Mouse (Mus musculus) gastrocnemius, adult 2 months (tissue): Measurements from ENCODE around the gene Gmip. TPM values are rescaled to one million over a fixed set of nuclear protein-coding genes. Genes with fewer than 3 reads are reported as not detected.

Experiments used
- DNase-seq: peaks from one replicate; pipeline ENCODE4 v3.0.0; 2022
- H3K27ac ChIP-seq: fragments of 200-600 bp; 2 replicates; pipeline ENCODE4 v1.8.1; 2022; ENCODE audit warnings: mild to moderate bottlenecking
- H3K4me3 ChIP-seq: fragments of 200-600 bp; 2 replicates; pipeline ENCODE4 v1.8.1; 2022; ENCODE audit warnings: mild to moderate bottlenecking, moderate library complexity
- CTCF ChIP-seq: fragments of 200-600 bp; IDR thresholded peaks from 2 replicates; pipeline ENCODE4 v1.8.1; 2022; ENCODE audit warnings: antibody characterized with exemption, mild to moderate bottlenecking, moderate library complexity
- intact Hi-C: fragments of 180-260 bp; cut with DNase I; formaldehyde crosslinking; loops from one replicate; pipeline ENCODE4 v1.15.1; 2025
- total RNA-seq, 2 experiments: library from RNA; stranded (reverse); gene quantifications; 2 replicates each; pipeline ENCODE4 v1.2.3; 2021

Gmip gene
- total RNA-seq, 2 experiments from 2014 or later = 3.8 to 5.3 TPM

DNA sequence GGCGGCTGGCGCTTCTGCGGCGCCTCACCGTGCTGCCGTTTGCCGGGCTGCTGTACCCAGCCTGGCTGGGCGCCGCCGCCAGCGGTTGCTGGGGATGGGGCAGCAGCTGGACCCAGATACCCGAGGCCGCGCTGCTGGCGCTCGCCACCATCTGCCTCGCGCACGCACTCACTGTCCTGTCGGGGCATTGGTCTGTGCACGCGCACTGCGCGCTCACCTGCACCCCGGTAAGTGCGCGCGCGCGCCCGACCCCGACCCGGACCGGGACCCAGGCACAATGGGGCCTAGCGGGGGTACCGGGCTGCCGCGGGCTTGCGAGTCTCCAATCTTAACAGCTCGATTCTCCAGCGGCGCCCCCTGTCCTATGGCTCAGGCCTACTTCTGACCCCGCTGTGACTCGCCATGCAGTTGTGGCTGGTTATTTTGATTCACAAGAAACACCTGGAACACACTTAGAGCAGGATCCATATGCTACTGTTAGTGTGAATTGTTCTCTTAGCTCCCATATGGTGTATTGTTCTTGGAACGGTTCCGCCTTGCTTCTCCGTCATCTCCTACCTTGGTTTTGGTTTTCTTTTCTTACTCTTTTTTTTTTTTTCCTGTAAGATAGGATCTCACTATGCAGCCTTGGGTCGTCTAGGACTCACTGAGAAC, 16.9 kb upstream of the Gmip start:
- peak; percentile 59 for DNase-seq
- H3K27ac ChIP-seq = peak overlapping the region; percentile 89
- intact Hi-C loops = loop anchor here (2.0 to 5.0 kb wide), 2 partner anchors 17 to 74 kb away; partner anchors contain the start of gene Gm20422
- no peak for TF ChIP-seq CTCF
- peak overlapping the region; percentile 100 for H3K4me3 ChIP-seq

DNA sequence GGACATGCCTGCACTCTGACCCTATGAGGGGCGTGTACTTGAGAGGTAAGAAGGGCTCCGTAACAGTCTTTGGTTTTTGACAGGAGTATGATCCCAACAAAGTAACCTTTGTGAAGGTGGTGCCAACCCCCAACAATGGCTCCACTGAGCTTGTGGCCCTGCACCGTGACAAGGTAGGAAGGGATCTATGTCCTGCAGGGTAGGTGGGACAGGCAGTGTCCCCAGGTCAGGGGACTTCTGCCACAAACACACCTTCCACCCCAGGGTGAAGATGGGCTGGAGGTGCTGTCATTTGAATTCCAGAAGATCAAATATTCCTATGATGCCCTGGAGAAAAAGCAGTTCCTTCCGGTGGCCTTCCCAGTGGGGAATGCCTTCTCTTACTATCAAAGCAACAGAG, 14.8 kb upstream of the Gmip start:
- DNase-seq = no peak
- no peak for TF ChIP-seq CTCF
- no peak overlapping the region for H3K27ac ChIP-seq
- H3K4me3 ChIP-seq = no peak overlapping the region
- intact Hi-C loops = loop anchor here (5.0 kb wide), 1 partner anchor 76 kb away; no protein-coding TSS in a partner anchor

DNA sequence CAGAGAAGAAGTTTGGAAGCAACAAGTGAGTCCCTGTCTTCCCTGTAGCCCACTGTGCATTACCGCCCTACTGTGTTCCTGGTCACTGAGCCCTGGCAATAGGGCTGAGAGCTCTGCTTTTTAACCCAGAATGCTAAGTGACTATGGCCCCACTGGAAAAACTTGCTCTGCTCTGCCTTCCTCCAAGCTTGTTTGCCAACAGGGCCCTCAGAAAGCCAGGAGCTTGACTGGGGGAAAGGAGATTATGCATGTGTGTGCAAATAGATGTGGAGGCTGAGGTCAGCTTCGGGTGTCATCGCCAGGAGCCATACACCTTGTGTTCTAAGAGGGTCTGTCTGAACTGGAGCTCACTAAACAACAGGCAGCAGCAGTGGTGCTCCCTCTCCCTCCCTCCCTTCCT, 14.4 kb upstream of the Gmip start:
- H3K4me3 ChIP-seq = no peak overlapping the region
- intact Hi-C loops = loop anchor here (5.0 kb wide), 1 partner anchor 77 kb away; no protein-coding TSS in a partner anchor
- no peak for DNase-seq
- TF ChIP-seq CTCF = no peak
- no peak overlapping the region for H3K27ac ChIP-seq

DNA sequence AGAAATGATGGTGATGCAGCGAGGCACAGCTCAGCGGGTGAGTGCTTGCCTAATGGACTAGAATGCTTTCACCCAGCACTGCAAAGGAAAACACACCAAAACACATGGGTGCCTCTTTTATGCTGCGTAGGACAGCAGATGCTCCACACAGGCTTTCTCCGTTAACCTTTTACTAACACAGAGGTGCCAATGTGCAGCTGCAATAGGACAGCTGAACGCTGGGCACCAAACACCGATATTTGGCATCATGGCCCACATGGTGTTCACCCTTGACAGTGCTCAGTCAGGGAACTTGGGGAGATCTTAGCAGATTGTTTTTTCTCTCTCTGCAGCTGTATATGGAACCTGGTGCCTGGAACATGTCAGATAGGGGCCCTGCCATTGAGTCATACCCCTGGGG, 13.6 kb upstream of the Gmip start:
- DNase-seq = no peak
- intact Hi-C loops = loop anchor here (5.0 kb wide), 1 partner anchor 78 kb away; no protein-coding TSS in a partner anchor
- TF ChIP-seq CTCF = no peak
- Histone ChIP-seq H3K27ac (no peak overlapping the region), H3K4me3 (no peak overlapping the region)

DNA sequence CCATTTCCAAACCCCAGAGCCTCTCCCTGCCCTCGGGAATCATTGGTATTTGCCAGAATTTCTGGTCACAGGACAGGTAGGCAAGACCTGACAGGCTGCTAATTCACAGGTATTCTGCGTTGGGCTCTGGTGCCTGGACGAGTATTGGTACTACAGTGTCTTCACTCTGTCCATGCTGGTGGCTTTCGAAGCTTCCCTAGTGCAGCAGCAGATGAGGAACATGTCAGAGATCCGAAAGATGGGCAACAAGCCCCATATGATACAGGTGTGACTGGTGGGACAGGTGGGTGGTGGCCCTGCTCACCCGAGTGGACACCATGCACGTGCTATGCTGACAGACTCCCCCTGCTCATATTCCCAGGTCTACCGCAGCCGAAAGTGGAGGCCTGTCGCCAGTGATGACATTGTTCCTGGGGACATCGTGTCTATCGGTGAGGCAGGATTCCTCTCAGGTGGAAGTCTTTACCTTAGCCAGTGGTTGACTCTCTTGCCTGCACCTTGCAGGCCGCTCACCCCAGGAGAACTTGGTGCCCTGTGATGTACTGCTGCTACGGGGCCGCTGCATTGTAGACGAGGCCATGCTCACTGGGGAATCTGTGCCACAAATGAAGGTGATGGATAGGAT, 11.6 kb upstream of the Gmip start:
- H3K27ac ChIP-seq = no peak overlapping the region
- peak; percentile 8 for DNase-seq
- intact Hi-C loops = no loop called here
- no peak for TF ChIP-seq CTCF
- H3K4me3 ChIP-seq = no peak overlapping the region

DNA sequence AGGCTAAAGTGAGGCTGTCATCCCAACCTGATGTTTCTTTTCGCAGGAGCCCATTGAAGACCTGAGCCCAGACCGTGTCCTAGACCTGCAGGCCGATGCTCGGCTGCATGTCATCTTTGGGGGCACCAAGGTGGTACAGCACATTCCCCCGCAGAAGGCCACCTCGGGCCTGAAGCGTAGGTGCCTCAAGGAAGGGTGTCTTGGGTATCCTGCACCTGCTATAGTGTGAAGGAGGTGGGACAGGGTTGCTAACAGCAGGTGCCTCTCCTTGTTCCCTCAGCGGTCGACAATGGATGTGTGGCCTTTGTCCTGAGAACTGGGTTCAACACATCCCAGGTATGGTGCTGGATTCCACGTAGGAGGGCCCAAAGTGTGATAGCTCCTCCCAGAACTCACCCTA, 10.8 kb upstream of the Gmip start:
- intact Hi-C loops = no loop called here
- no peak for TF ChIP-seq CTCF
- DNase-seq = peak; percentile 10
- no peak overlapping the region for H3K27ac ChIP-seq
- H3K4me3 ChIP-seq = no peak overlapping the region

DNA sequence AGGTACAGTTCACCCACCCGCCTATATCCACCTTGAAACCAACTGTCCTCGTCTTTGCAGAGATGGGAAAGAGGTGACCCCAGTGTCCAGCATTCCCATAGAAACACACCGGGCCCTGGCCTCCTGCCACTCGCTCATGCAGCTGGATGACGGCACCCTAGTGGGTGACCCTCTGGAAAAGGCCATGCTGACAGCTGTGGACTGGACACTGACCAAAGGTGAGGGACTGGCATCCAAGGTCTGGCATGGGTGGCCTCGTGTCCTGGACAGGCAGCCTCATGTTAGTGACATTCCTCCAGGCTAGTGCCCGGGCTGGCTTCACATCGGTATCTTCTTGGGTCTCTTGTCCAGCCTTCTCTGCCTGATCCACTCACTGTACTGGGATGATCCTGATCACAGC, 9.2 kb upstream of the Gmip start:
- Histone ChIP-seq H3K27ac (no peak overlapping the region), H3K4me3 (no peak overlapping the region)
- no peak for DNase-seq
- intact Hi-C loops = no loop called here
- no peak for TF ChIP-seq CTCF

DNA sequence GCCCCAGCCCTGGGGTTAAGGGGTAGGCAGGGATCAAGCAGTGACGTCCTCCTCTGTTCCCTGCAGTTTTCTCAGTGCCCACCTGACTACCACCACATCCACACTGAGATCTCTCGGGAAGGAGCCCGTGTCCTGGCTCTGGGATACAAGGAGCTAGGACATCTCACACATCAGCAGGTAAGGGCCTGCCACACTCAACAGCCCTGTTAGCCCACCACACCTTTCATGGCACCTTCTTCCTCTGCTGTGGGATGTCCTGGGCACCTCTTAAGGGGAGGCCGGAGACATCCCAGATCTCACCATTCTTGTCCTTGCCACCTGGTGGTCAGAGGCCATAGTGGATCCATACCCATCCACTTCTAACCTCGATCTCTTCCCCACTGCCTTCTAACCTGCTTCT, 8.5 kb upstream of the Gmip start:
- Histone ChIP-seq H3K27ac (no peak overlapping the region), H3K4me3 (no peak overlapping the region)
- intact Hi-C loops = no loop called here
- DNase-seq = no peak
- TF ChIP-seq CTCF = no peak

DNA sequence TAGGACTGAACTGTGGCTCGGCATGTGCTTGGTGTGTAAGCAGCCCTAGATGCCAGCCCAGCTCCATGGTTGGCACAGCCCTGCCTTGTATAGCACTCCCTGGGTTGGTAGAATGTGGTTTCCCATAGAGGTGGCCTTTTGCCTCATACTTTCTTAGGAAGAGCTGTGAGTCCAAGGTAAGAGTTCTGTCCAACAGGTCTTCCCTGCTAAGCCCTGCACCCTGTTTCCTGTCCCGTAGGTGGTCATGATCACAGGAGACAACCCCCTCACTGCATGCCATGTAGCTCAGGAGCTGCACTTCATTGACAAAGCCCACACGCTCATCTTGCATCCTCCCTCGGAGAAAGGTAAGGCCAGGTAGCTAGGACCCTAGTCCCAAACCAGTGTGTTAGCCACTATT, 6.7 kb upstream of the Gmip start:
- intact Hi-C loops = no loop called here
- Histone ChIP-seq H3K27ac (no peak overlapping the region), H3K4me3 (no peak overlapping the region)
- TF ChIP-seq CTCF = no peak
- DNase-seq = no peak

DNA sequence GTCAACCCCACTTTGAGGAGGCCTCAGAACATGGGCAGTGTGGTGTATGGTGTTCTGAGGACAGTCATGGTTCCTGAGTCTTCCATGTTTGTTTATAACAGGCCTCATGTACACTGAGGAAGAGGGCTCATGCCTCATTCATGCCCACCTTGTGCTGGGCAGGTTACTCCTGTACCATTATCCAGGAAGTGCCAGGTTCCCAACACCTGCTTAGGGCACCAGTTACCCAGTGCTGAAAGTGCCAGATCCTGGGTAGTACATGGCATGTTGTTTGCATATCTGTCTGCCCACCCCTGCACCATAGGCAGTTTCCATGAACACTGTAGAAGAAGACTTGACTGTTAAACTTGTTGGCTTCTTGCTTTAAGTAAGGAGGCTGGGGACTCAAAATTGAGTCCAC, 6.3 kb upstream of the Gmip start:
- no peak for TF ChIP-seq CTCF
- intact Hi-C loops = no loop called here
- no peak for DNase-seq
- no peak overlapping the region for H3K4me3 ChIP-seq
- no peak overlapping the region for H3K27ac ChIP-seq

DNA sequence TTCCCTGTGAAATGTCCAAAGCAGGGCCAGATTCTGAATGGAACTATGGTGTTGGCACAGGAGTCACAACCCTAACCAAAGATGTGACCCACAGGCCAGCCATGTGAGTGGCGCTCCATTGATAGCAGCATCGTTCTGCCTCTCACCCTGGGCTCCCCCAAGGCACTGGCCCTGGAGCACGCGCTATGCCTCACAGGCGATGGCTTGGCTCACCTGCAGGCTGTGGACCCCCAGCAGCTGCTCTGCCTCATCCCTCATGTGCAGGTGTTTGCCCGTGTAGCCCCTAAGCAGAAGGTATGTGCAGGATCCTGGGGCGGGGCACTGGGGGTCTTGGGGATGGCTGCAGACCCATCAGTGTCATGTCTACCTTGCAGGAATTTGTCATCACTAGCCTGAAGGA, 5.1 kb upstream of the Gmip start:
- H3K4me3 ChIP-seq = no peak overlapping the region
- no peak for TF ChIP-seq CTCF
- peak; percentile 6 for DNase-seq
- no peak overlapping the region for H3K27ac ChIP-seq
- intact Hi-C loops = no loop called here

DNA sequence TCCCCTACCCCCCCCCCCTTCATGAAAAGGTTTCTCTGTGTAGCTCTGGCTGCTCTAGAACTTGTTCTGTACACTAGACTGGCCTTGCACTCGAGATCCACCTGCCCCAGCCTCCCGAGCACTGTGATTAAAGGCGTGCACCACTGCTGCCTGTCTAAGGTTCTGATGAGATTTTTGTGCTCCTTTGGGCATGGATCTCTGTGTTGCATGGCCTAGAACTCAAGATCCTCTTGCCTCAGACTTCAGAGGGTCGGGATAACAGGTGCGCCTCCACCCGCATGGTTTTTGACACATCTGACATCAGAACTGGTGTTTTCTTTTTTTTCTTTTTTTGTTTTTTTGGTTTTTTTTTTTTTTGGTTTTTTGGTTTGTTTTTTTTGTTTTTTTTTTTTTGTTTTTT, 3.9 kb upstream of the Gmip start:
- no peak overlapping the region for H3K27ac ChIP-seq
- H3K4me3 ChIP-seq = no peak overlapping the region
- intact Hi-C loops = no loop called here
- no peak for TF ChIP-seq CTCF
- DNase-seq = no peak

DNA sequence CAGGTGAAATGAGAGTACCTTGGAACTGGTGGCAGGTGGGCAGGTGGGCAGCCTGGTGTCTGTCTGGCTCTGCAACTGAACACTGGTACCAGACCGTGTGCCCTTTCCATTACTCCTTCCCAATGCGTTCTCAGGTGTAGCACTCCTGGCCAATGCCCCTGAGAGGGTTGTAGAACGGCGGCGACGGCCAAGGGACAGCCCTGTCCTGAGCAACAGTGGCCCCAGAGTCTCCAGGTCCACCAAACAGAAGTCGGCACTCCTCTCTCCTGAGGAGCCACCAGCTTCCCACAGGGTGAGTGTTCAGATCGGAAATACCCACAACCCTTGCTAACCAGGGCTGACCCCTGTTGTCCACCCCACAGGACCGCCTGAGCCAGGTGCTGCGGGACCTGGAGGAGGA, 3.4 kb upstream of the Gmip start:
- H3K27ac ChIP-seq = no peak overlapping the region
- peak; percentile 9 for DNase-seq
- intact Hi-C loops = no loop called here
- no peak for TF ChIP-seq CTCF
- no peak overlapping the region for H3K4me3 ChIP-seq

DNA sequence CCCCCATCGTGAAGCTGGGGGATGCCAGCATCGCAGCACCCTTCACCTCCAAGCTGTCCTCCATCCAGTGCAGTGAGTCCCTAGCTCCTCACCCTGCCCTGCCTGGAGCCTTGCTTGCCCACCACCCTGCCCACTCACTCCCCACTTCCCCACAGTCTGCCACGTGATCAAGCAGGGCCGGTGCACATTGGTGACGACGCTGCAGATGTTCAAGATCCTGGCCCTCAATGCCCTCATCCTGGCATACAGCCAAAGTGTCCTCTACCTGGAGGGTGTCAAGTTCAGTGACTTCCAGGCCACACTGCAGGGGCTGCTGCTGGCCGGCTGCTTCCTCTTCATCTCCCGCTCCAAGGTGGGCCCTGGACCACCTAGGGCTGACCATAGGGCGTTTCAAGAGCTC, 3.0 kb upstream of the Gmip start:
- intact Hi-C loops = no loop called here
- DNase-seq = peak; percentile 23
- TF ChIP-seq CTCF = no peak
- Histone ChIP-seq H3K27ac (no peak overlapping the region), H3K4me3 (no peak overlapping the region)
